Mouse (Mus musculus): Measurements from ENCODE around the gene Serping1. TPM values are rescaled to one million over a fixed set of nuclear protein-coding genes. Genes with fewer than 3 reads are reported as not detected.

The Serping1 gene
- polyA plus RNA-seq, 1 experiment from 2014 or later, result 33.1 TPM

- Histone ChIP-seq H3K27ac (replicated peaks) (no peak overlapping the region), H3K4me1 (no peaks in the 10 kb centered on the region), H3K27me3 (replicated peaks) (no peaks in the 10 kb centered on the region), H3K9ac (replicated peaks) (no peak overlapping the region), H3K36me3 (no peaks in the 10 kb centered on the region), H3K4me3 (replicated peaks) (no peak overlapping the region), H3K9me3 (replicated peaks) (no peaks in the 10 kb centered on the region), H3K4me2 (no peak overlapping the region)
- no peak for ATAC-seq (ENCODE audit: low FRiP score)
- 60% methylated on average over 7 of the region's 7 CpGs for WGBS
Measured at GRCm38 (mm10) chr2:84757026-84757682, 18.1 kb downstream of the Serping1 start.

DNA sequence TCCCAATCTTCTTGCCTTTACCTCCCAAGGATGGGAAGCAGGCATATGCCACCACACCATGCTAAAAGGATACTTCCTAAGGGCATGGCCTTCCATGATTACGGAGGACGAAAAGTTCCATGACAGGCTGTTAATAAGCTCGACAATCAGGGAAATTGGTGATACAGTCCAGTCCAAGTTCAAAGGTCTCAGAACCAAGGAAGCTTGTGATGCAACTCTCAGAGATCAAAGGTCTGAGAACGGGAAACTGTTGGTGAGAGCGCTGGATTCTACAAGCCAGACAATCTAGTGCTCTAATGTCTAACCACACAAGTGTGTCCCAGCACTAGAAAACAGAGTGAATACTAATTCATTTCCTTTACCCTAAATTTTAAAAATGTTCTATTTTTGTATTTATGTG, 19.0 kb downstream of the Serping1 start:
- Histone ChIP-seq H3K27ac (replicated peaks) (no peak overlapping the region), H3K4me1 (no peaks in the 10 kb centered on the region), H3K4me2 (no peak overlapping the region), H3K36me3 (no peaks in the 10 kb centered on the region), H3K9me3 (replicated peaks) (no peaks in the 10 kb centered on the region), H3K4me3 (replicated peaks) (no peak overlapping the region), H3K27me3 (replicated peaks) (no peaks in the 10 kb centered on the region), H3K9ac (replicated peaks) (no peak overlapping the region)
- 88% methylated on average over 5 of the region's 5 CpGs for WGBS
- ATAC-seq (ENCODE audit: low FRiP score), result no peak

- 53% methylated on average over 6 of the region's 6 CpGs for WGBS
- no peaks in the 10 kb centered on the region for H3K27me3 ChIP-seq (replicated peaks)
- H3K9me3 ChIP-seq (replicated peaks), result no peaks in the 10 kb centered on the region
- H3K27ac ChIP-seq (replicated peaks), result no peak overlapping the region
- no peak overlapping the region for H3K4me3 ChIP-seq (replicated peaks)
- no peak overlapping the region for H3K9ac ChIP-seq (replicated peaks)
- H3K4me2 ChIP-seq, result no peak overlapping the region
- H3K36me3 ChIP-seq, result no peaks in the 10 kb centered on the region
- no peak for ATAC-seq (ENCODE audit: low FRiP score)
- H3K4me1 ChIP-seq, result no peaks in the 10 kb centered on the region
Measured at GRCm38 (mm10) chr2:84750115-84750514, 25.1 kb downstream of the Serping1 start.

DNA sequence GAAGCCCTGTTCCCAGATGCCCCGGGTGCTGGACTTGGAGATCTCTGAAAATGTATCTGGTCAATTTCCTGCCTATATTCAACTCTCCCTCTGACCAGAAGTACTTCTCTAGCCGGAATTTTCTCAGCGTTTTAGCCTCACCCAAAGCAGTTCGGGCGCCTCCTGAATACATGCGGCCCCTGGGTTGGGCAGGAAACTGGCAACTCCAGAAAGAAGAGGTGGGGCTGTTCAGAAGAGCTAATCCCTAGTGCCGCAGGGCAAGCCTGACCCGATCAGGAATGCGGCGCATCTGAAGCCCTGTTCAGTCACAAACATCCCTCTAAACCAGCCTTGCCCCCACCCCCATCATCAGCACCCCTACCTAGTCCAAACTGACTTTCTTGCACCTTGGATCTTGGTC, 31.1 kb downstream of the Serping1 start:
- no peaks in the 10 kb centered on the region for H3K9me3 ChIP-seq (replicated peaks)
- peaks cover 43% of the 10 kb centered on the region for H3K4me1 ChIP-seq
- peak overlapping the region; percentile 90 for H3K4me3 ChIP-seq (replicated peaks)
- peak overlapping the region; percentile 97 for H3K9ac ChIP-seq (replicated peaks)
- H3K27ac ChIP-seq (replicated peaks), result peak overlapping the region; percentile 98
- H3K36me3 ChIP-seq, result no peaks in the 10 kb centered on the region
- peak overlapping the region; percentile 88 for H3K4me2 ChIP-seq
- 3% methylated on average over 10 of the region's 10 CpGs for WGBS
- H3K27me3 ChIP-seq (replicated peaks), result no peaks in the 10 kb centered on the region
- peak; percentile 18 for ATAC-seq (ENCODE audit: low FRiP score)

DNA sequence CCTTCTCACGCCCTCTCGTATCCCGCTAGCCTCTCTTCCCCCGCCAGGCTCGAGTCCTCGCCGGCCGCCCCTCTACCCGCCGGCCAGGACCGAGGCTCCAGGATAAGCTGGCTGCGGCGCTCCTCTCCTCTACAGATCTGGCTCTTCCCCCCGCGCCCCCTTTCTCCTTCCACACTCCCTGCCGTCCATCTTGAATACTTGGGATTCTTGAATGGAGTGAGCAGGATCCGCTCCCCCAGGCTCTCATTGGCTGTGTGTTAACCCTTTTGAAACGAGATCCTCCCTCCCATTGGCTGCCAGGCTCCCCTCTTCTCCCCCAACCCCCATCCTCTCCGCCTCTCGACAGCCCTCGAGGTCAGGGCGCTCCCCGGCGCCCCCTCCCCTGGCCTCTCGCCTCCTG, 31.7 kb downstream of the Serping1 start, which contains the start of gene Gm19426:
Gene Gm19426 (minus strand): TSS at position 95 of the 400 bp plus-strand sequence.
- H3K36me3 ChIP-seq, result no peaks in the 10 kb centered on the region
- H3K4me1 ChIP-seq, result peaks cover 49% of the 10 kb centered on the region
- no peaks in the 10 kb centered on the region for H3K9me3 ChIP-seq (replicated peaks)
- peak within 1 kb of the TSS; percentile 97 for H3K9ac ChIP-seq (replicated peaks)
- no peaks in the 10 kb centered on the region for H3K27me3 ChIP-seq (replicated peaks)
- peak within 1 kb of the TSS; percentile 98 for H3K27ac ChIP-seq (replicated peaks)
- peak within 1 kb of the TSS; percentile 90 for H3K4me3 ChIP-seq (replicated peaks)
- peak within 1 kb of the TSS; percentile 88 for H3K4me2 ChIP-seq
- peak; percentile 94 for ATAC-seq (ENCODE audit: low FRiP score)
- WGBS, result under 1% methylated on average over 25 of the region's 25 CpGs

- H3K9me3 ChIP-seq (replicated peaks), result no peaks in the 10 kb centered on the region
- WGBS, result under 1% methylated on average over 23 of the region's 26 CpGs
- peak overlapping the region; percentile 90 for H3K4me3 ChIP-seq (replicated peaks)
- H3K27ac ChIP-seq (replicated peaks), result peak overlapping the region; percentile 98
- H3K27me3 ChIP-seq (replicated peaks), result no peaks in the 10 kb centered on the region
- peak overlapping the region; percentile 88 for H3K4me2 ChIP-seq
- no peaks in the 10 kb centered on the region for H3K36me3 ChIP-seq
- peak overlapping the region; percentile 97 for H3K9ac ChIP-seq (replicated peaks)
- peak; percentile 60 for ATAC-seq (ENCODE audit: low FRiP score)
- peaks cover 58% of the 10 kb centered on the region for H3K4me1 ChIP-seq
Measured at GRCm38 (mm10) chr2:84742451-84743283, 32.6 kb downstream of the Serping1 start.

GRCm38 (mm10) chr2:84741841-84742450, 33.3 kb downstream of the Serping1 start:
- WGBS, result 1% methylated on average over 5 of the region's 5 CpGs
- peak overlapping the region; percentile 88 for H3K4me2 ChIP-seq
- H3K4me1 ChIP-seq, result peaks cover 65% of the 10 kb centered on the region
- no peaks in the 10 kb centered on the region for H3K9me3 ChIP-seq (replicated peaks)
- H3K27me3 ChIP-seq (replicated peaks), result no peaks in the 10 kb centered on the region
- peak overlapping the region; percentile 97 for H3K9ac ChIP-seq (replicated peaks)
- peak overlapping the region; percentile 90 for H3K4me3 ChIP-seq (replicated peaks)
- H3K36me3 ChIP-seq, result no peaks in the 10 kb centered on the region
- peak overlapping the region; percentile 98 for H3K27ac ChIP-seq (replicated peaks)
- peak; percentile 0; the same call in 1 of the 2 replicates for ATAC-seq (ENCODE audit: low FRiP score)

DNA sequence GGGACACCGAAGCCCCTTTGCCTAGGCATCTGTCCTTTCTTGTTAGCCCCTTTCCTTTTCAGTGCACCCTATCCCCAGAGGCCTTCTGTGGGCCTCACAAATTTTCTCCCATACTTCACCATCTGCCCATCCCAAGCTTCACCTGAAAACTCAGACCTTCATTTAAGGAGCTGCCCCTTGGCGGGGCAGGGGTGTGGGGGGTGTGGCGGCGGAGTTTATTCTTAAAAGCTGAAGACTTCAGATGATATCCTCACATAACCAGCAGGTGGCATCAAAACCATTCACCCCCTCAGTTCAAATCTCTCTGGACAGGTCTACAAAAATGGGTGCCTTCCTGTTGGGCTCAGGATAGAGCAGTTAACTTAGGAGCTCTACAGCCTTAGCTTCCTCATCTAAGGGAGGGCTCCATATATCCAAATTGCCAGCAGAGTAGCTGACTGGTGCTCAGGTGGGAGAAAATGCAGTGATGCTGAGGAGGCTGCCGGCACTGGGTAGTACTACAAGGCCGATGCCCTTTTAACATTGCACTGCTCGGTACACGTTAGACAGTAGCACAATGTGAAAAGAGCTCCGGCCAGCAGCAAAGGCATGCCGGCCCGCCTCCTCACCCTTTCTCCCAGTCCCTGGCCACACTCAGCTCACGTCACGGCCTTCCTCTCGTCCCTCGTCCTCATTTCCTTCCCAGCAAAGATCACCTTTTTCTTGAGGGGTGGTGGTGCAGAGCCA, 34.5 kb downstream of the Serping1 start:
- Histone ChIP-seq H3K4me3 (replicated peaks) (no peak overlapping the region), H3K4me2 (peak overlapping the region; percentile 88), H3K9me3 (replicated peaks) (no peaks in the 10 kb centered on the region), H3K27me3 (replicated peaks) (no peaks in the 10 kb centered on the region), H3K4me1 (peaks cover 77% of the 10 kb centered on the region), H3K9ac (replicated peaks) (no peak overlapping the region), H3K36me3 (no peaks in the 10 kb centered on the region), H3K27ac (replicated peaks) (0 out of 2 replicates have a peak overlapping the region, but pooled peaks have one; percentile 10)
- no peak for ATAC-seq (ENCODE audit: low FRiP score)
- 72% methylated on average over 15 of the region's 15 CpGs for whole genome bisulfite sequencing

GRCm38 (mm10) chr2:84738271-84738911, 36.9 kb downstream of the Serping1 start:
- Histone ChIP-seq H3K4me3 (replicated peaks) (no peak overlapping the region), H3K27me3 (replicated peaks) (no peaks in the 10 kb centered on the region), H3K9ac (replicated peaks) (0 out of 2 replicates have a peak overlapping the region, but pooled peaks have one; percentile 4), H3K4me1 (peaks cover 93% of the 10 kb centered on the region), H3K36me3 (no peaks in the 10 kb centered on the region), H3K27ac (replicated peaks) (0 out of 2 replicates have a peak overlapping the region, but pooled peaks have one; percentile 33), H3K4me2 (peak overlapping the region; percentile 79), H3K9me3 (replicated peaks) (no peaks in the 10 kb centered on the region)
- ATAC-seq (ENCODE audit: low FRiP score), result no peak
- WGBS, result 5% methylated on average over 12 of the region's 12 CpGs

DNA sequence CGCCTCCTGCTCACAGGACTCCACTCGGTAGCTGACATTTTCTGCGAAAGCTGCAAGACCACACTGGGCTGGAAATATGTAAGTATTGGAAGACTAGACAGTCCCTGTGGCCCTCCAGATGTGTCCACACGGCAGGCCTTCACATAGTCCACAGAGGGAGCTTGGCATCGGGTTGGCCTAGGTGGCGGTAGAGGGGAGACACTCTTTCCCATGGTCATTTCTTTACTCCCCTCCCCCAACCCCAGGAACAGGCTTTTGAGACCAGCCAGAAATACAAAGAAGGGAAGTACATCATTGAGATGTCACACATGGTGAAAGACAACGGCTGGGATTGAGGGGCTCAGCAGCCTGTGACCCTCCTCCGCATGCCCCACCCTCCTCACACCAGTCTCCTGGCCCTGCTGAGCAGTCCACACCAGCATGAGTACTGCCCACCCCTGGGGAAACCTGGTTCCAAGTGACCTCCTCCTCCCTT, 37.8 kb downstream of the Serping1 start:
- Histone ChIP-seq H3K27me3 (replicated peaks) (no peaks in the 10 kb centered on the region), H3K4me2 (peak overlapping the region; percentile 79), H3K36me3 (no peaks in the 10 kb centered on the region), H3K4me1 (peaks cover 94% of the 10 kb centered on the region), H3K9ac (replicated peaks) (0 out of 2 replicates have a peak overlapping the region, but pooled peaks have one; percentile 4), H3K4me3 (replicated peaks) (no peak overlapping the region; the same call in 1 of the 2 replicates), H3K27ac (replicated peaks) (peak overlapping the region; percentile 35; the same call in 1 of the 2 replicates), H3K9me3 (replicated peaks) (no peaks in the 10 kb centered on the region)
- no peak for ATAC-seq (ENCODE audit: low FRiP score)
- 7% methylated on average over 8 of the region's 8 CpGs for WGBS

Data from neural tube, embryonic 15.5 days (tissue).